Mouse (Mus musculus): ENCODE data around the gene Gpr137. TPM values are rescaled to one million over a fixed set of nuclear protein-coding genes. Genes with fewer than 3 reads are reported as not detected.
"Not testable (repeated sequence)": the region's sequence is repeated elsewhere in the genome, so short reads cannot be mapped to it uniquely, and the experiment has no call there.

Gpr137 gene
- total RNA-seq, 4 experiments from 2014 or later, result 33.4 to 37.4 (median 35.7) TPM

- DNase-seq (ENCODE audit: low spot score), result no peak
Measured at GRCm38 (mm10) chr19:6905498-6906159, 36.7 kb downstream of the Gpr137 start.

GRCm38 (mm10) chr19:6904846-6905245 lies 37.4 kb downstream of the Gpr137 start:
- DNase-seq (ENCODE audit: low spot score), result no peak

GRCm38 (mm10) chr19:6903031-6903430 lies 39.2 kb downstream of the Gpr137 start:
- DNase-seq (ENCODE audit: low spot score), result no peak

GRCm38 (mm10) chr19:6899641-6900040 lies 42.6 kb downstream of the Gpr137 start:
- no peak for DNase-seq (ENCODE audit: low spot score)

GRCm38 (mm10) chr19:6895608-6896305 lies 46.5 kb downstream of the Gpr137 start:
- DNase-seq (ENCODE audit: low spot score), result not testable (repeated sequence)

- DNase-seq (ENCODE audit: low spot score), result no peak
Measured at GRCm38 (mm10) chr19:6893731-6894451, 48.4 kb downstream of the Gpr137 start.

- no peak for DNase-seq (ENCODE audit: low spot score)
Measured at GRCm38 (mm10) chr19:6892512-6892911, 49.8 kb downstream of the Gpr137 start.

Small RNA genes within 50 kb of the gene (microRNA-seq; reads per million reads assigned to microRNA genes)
- gene Mir6990, result 6.7 reads per million, percentile 16 among the genes with 10 or more reads in this experiment

Other genes with a start within 250 kb of the Gpr137 start
- gene Rps6ka4, start 101.8 kb downstream of the Gpr137 start, total RNA-seq (2022), result 10 to 100 TPM; 15.0 to 20.0 (median 17.5) TPM
- under 1 TPM; 0.44 to 0.89 (median 0.66) TPM for gene Ccdc88b, start 84.3 kb downstream of the Gpr137 start, total RNA-seq (2022)
- 10 to 100 TPM; 29.9 to 49.7 (median 39.7) TPM for gene Trmt112, start 32.8 kb downstream of the Gpr137 start, total RNA-seq (2022)
- 100 to 1,000 TPM; 620 to 842 (median 766) TPM for gene Prdx5, start 32.4 kb downstream of the Gpr137 start, total RNA-seq (2022)
- gene Esrra, start 20.7 kb downstream of the Gpr137 start, total RNA-seq (2022), result 100 to 1,000 TPM; 153 to 180 (median 168) TPM
- gene Catsperz, start 17.1 kb downstream of the Gpr137 start, total RNA-seq (2022), result not detected
- not detected for gene Kcnk4, start 8.0 kb downstream of the Gpr137 start, total RNA-seq (2022)
- gene Bad, start 619 bp downstream of the Gpr137 start, total RNA-seq (2022), result 10 to 100 TPM; 19.5 to 23.8 (median 21.3) TPM
- gene Ppp1r14b, start 32.5 kb upstream of the Gpr137 start, total RNA-seq (2022), result 100 to 1,000 TPM in 1 of 4 experiments, 10 to 100 TPM in 3; 75.4 to 112 (median 91.3) TPM
- 10 to 100 TPM; 15.6 to 16.2 (median 15.6) TPM for gene Plcb3, start 34.0 kb upstream of the Gpr137 start, total RNA-seq (2022)
- 10 to 100 TPM; 17.2 to 23.1 (median 20.9) TPM for gene Fkbp2, start 38.0 kb upstream of the Gpr137 start, total RNA-seq (2022)
- gene Vegfb, start 45.2 kb upstream of the Gpr137 start, total RNA-seq (2022), result 100 to 1,000 TPM; 488 to 525 (median 495) TPM
- 10 to 100 TPM; 48.7 to 62.9 (median 53.7) TPM for gene Dnajc4, start 50.1 kb upstream of the Gpr137 start, total RNA-seq (2022)
- 10 to 100 TPM; 26.8 to 34.4 (median 29.9) TPM for gene Nudt22, start 53.6 kb upstream of the Gpr137 start, total RNA-seq (2022)
- 10 to 100 TPM; 26.1 to 30.5 (median 27.3) TPM for gene Trpt1, start 53.7 kb upstream of the Gpr137 start, total RNA-seq (2022)
- 1 to 10 TPM; 3.3 to 9.6 (median 4.4) TPM for gene Fermt3, start 77.0 kb upstream of the Gpr137 start, total RNA-seq (2022)
- 100 to 1,000 TPM in 3 of 4 experiments, 10 to 100 TPM in 1; 96.7 to 125 (median 109) TPM for gene Stip1, start 97.5 kb upstream of the Gpr137 start, total RNA-seq (2022)
- gene Macrod1, start 114.3 kb upstream of the Gpr137 start, total RNA-seq (2022), result 100 to 1,000 TPM; 318 to 340 (median 328) TPM
- 1 to 10 TPM in 3 of 4 experiments, under 1 TPM in 1; 0.92 to 2.0 (median 1.4) TPM for gene Flrt1, start 163.2 kb upstream of the Gpr137 start, total RNA-seq (2022)